Mouse (Mus musculus) lung, adult 2 months (tissue): ENCODE results near the gene Sh3bgrl.

ENCODE experiments used
- CTCF ChIP-seq: fragments of 200-500 bp; IDR thresholded peaks from 2 replicates; pipeline ENCODE4 v1.5.1; 2011; ENCODE audit warnings: mild to moderate bottlenecking, low read length, control low read depth; ENCODE audit not compliant: insufficient read depth
- POLR2A ChIP-seq: fragments of 200-500 bp; IDR thresholded peaks from 2 replicates; pipeline ENCODE4 v1.6.1; 2011; ENCODE audit warnings: low read depth, mild to moderate bottlenecking, control low read depth, low read length, borderline replicate concordance; ENCODE audit errors: extremely low read depth

DNA sequence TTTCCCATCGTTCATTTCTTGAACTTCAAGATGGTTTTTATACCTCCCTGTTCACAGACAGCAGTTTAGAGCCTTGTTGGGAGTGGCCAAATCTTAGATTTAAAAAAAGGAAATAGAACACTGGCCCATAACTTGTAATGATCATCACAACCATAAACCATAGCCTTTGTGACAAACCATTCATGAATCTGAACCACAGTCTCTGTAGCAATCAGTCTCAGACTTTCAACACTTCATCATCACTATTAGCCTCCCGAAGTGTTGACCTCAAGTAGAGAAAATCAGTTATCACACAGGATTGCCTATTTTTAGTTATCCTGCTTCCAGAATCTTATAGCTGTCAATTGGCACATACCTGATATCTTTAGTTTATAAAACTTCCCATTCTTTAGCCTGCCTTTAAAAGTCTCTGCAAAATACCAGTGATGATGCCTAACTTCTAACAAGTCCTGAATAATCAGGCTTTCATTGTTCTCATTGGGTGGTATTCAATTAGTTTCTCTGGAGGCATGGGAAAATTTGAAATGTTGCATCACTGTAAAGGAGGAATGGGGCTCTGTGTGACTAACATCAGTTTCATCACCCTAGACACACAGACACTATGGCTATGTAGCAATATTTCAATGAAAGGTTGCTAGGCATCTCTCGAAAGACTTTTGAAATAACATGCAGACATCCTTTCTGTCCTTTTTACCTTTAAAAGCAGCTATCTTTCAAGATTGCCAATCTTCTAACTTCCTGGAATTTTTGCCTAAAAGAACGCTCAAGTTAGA, 89.7 kb downstream of the Sh3bgrl start:
- TF ChIP-seq CTCF (no peak), POLR2A (no peak)
